Mouse (Mus musculus) brown adipose tissue, adult 24 weeks (tissue): Measurements from ENCODE around the gene BC030870. TPM values are rescaled to one million over a fixed set of nuclear protein-coding genes. Genes with fewer than 3 reads are reported as not detected.
"Not testable (repeated sequence)": the region's sequence is repeated elsewhere in the genome, so short reads cannot be mapped to it uniquely, and the experiment has no call there.

Experiments used
- H3K27ac ChIP-seq: fragments of 200-500 bp; replicated peaks from 2 replicates; pipeline ENCODE4 v1.5.1; 2012; ENCODE audit warnings: low read depth, mild to moderate bottlenecking, low read length
- H3K4me1 ChIP-seq: fragments of 200-500 bp; 2 replicates; pipeline ENCODE4 v1.6.1; 2012; ENCODE audit warnings: low read length, mixed read lengths; ENCODE audit not compliant: control insufficient read depth, insufficient read depth, insufficient read length
- H3K4me3 ChIP-seq: fragments of 200-500 bp; 2 replicates; pipeline ENCODE4 v1.5.1; 2012; ENCODE audit warnings: low read depth, mild to moderate bottlenecking, low read length, moderate library complexity; ENCODE audit not compliant: insufficient read depth
- polyA plus RNA-seq: library from polyadenylated mRNA; stranded (reverse); fragments of >200 nt; gene quantifications from 2 replicates; pipeline ENCODE4 v1.2.4, GENCODE M21; 2012; ENCODE audit not compliant: missing spikeins, insufficient read depth, insufficient read length

BC030870 gene
- not detected in 2 replicates for polyA plus RNA-seq

DNA sequence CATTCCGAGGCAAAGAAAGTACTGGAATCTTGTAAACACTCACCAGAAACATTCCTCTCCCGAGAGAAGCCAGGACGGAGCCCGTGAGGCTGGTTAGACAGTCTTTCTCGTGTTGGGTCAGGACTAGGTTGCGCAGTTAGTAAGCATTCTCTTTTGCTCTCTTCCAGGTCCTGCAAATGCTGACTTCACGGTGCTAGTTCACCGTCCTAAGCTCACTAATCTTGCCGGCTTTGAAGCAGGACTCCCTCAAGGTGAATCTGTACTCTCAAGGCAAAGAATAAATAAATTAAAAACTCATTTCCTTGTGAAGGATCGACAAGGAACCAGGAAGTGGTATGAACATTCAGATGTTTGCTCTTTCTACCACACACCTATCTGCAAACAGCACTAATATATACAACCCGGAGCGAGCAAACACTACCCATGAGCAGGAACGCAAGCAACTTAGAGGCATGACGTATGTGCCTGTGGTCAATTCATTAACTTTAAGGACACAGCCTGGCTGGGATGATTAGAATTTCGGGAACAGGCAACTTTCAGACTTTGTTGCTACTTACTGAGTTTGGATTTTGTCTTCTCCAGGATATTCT is at the start of gene BC030870:
BC030870 (minus strand) TSS at position 365 of the 590 bp plus-strand sequence.
- Histone ChIP-seq H3K4me3 (no peak within 1 kb of the TSS), H3K27ac (no peak within 1 kb of the TSS), H3K4me1 (no peaks in the 10 kb centered on the region)

DNA sequence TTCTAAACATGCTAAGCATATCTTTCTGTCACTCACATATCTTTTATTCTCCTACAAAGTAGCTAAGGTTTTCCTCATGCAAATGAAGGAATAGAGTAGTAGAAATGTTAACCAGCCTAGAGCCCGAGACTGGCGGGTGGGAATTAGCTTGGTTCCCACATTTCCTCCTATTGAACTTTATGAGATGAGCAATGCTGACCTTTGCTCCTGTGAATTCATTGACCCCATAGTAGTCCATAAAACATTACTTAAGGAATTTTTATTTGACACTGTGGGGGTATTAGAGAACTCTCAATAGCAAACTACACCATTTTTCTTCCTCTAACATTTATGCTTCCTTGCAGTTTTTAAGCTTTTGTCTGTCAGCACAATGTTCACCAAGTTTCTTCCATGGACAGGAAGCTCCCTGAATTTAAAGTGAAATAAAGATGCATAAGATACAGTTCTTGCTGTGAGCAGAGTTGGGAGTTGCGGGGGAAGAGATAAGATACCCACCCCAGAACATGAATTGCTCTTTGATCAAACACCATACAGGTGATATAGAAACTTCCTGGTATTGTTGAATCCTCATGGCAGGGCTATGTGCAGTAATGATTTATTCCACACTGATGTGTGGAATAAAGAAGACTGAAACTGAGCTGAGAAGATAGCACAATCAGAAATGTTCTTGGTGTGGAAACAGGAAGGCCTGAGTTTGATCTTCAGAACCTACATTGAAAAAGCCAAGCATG is 45.5 kb upstream of the BC030870 start:
- H3K4me1 ChIP-seq: no peaks in the 10 kb centered on the region
- no peak overlapping the region for H3K4me3 ChIP-seq
- H3K27ac ChIP-seq: no peak overlapping the region

GRCm38 (mm10) chr8:65169184-65169583 is 39.8 kb upstream of the BC030870 start:
- no peaks in the 10 kb centered on the region for H3K4me1 ChIP-seq
- H3K27ac ChIP-seq: no peak overlapping the region
- H3K4me3 ChIP-seq: no peak overlapping the region

DNA sequence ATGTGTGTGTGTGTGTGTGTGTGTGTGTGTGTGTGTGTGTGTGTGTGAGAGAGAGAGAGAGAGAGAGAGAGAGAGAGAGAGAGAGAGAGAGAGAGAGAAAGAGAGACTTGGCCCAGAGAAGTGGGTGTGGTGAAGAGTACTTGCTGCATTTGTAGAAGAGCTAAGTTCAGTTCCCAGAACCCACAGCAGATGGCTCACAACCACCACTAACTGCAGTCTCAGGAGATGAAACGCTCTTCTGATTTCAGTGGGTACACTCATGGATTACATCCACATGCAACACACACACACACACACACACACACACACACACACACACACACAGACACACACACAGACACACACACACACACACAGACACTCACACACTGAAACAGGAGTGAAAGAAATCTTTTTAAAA is 31.3 kb upstream of the BC030870 start:
- not testable (repeated sequence) for H3K4me3 ChIP-seq, H3K4me1 ChIP-seq, H3K27ac ChIP-seq

- Histone ChIP-seq H3K4me1 (no peaks in the 10 kb centered on the region), H3K4me3 (no peak overlapping the region), H3K27ac (no peak overlapping the region)
Observed at GRCm38 (mm10) chr8:65159096-65159748, 29.9 kb upstream of the BC030870 start.

DNA sequence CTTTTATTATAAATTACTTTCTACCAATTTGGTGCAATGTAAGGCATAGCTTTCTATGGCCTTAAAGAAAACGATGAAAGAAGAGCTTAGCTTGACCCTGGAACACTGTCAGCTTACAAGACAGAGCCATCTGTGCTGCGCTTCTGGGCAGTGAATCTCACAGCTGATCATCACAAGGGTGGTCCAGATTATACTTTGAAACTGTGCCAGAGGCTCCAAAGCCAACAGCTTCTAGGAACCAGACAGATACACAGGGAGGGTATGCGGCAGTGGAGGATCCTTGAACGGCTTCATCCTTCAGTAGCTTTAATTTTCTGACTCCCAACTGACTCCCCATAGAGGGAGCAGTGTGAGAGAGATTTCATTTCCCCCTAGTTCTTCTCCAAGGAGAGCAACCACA is 28.5 kb upstream of the BC030870 start:
- Histone ChIP-seq H3K4me3 (no peak overlapping the region), H3K27ac (no peak overlapping the region), H3K4me1 (no peaks in the 10 kb centered on the region)

DNA sequence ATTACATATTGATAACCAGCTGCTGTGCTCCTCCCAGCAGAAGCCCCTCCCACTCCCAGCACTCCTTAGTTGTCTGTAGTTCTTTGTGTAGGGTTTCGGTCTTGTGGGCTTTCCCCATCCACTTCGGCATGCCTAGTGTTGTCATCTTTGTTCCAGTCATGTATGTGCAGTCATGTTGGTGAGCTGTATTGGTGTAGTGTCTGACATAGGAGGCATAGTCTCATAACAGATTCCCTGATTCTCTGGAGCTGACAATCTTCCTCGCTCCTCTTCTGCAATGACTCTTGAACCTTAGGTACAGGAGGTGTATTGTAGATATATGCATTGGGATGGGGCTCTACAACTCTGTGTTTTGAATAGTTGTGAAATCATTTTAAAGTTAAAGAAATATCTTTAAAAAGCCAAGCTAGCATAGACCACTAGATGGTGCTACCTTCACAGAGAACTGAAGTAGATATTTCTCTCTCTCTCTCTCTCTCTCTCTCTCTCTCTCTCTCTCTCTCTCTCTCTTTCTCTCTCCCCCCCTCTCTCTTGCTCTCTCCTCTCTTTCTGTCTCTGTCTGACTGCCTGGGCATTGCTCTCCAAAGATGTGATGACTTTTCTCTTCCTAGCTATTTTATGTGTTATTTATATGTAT is 9.6 kb upstream of the BC030870 start:
- no peak overlapping the region for H3K4me3 ChIP-seq
- H3K27ac ChIP-seq: no peak overlapping the region
- H3K4me1 ChIP-seq: no peaks in the 10 kb centered on the region

GRCm38 (mm10) chr8:65126454-65126853 is 2.9 kb downstream of the BC030870 start:
- Histone ChIP-seq H3K4me3 (no peak overlapping the region), H3K4me1 (no peaks in the 10 kb centered on the region), H3K27ac (no peak overlapping the region)

GRCm38 (mm10) chr8:65126014-65126413 is 3.3 kb downstream of the BC030870 start:
- H3K4me3 ChIP-seq: no peak overlapping the region
- no peaks in the 10 kb centered on the region for H3K4me1 ChIP-seq
- no peak overlapping the region for H3K27ac ChIP-seq

DNA sequence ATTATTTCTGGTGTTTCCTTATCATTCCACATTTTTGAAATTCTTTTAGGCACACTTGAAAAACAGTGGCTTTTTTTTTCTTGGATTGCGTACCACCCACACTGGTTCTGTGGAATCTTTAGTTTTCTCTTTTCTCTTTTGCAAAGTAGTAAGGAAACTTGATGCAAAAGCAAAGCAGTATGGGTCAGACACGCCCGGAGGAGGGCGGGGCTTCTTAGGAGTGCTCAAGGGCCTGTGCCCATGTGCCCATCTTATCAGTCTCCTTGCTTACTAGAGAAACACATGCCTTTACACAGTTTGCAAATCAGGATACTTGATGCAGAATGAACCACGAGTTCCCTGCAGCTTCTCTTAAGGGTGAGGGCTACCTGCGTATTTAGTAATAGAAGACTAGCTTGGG is 17.3 kb downstream of the BC030870 start:
- no peak overlapping the region for H3K4me3 ChIP-seq
- H3K4me1 ChIP-seq: no peaks in the 10 kb centered on the region
- H3K27ac ChIP-seq: no peak overlapping the region

DNA sequence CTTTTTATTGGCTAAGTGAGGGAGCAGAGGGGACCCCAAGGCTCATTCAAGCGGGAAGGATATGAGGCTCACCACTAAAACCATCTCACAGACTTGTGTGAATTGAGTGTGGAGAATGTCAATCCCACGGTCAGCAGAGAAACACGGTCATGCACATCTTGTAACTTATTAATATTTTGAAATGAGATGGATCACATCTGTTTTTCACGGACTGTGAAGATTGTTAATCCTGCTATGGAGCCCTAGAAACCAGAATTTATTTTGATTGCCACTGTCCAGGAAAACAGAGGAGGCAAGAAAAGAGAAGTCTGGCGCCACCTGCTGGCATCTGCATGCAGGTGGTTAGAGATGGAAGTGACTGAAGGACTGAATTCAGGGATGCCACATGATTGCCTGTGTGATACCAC is 19.1 kb downstream of the BC030870 start:
- Histone ChIP-seq H3K27ac (no peak overlapping the region), H3K4me3 (no peak overlapping the region), H3K4me1 (no peaks in the 10 kb centered on the region)

DNA sequence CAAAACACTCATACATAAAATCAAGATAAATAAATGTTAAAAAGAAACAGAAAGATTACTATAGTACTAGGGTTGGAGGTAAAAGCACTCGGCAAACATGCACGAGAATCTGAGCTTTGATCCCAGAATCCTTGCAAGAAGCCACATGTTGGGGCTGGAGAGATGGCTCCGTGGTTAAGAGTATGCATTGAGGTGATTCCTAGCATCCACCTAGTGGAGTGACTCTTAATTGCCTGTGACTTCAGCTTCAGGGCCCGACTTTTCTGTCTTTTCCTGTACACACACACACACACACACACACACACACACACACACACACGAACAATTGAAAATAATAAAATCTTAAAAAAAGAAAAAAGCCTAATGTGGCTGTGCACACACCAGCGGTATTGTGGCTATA is 20.4 kb downstream of the BC030870 start:
- H3K27ac ChIP-seq: no peak overlapping the region
- no peak overlapping the region for H3K4me3 ChIP-seq
- no peaks in the 10 kb centered on the region for H3K4me1 ChIP-seq

GRCm38 (mm10) chr8:65107936-65108718 is 21.2 kb downstream of the BC030870 start:
- Histone ChIP-seq H3K4me3 (no peak overlapping the region), H3K4me1 (no peaks in the 10 kb centered on the region), H3K27ac (no peak overlapping the region)

GRCm38 (mm10) chr8:65104041-65104440 is 25.3 kb downstream of the BC030870 start:
- no peaks in the 10 kb centered on the region for H3K4me1 ChIP-seq
- no peak overlapping the region for H3K4me3 ChIP-seq
- H3K27ac ChIP-seq: no peak overlapping the region

- H3K27ac ChIP-seq: no peak overlapping the region
- H3K4me1 ChIP-seq: no peaks in the 10 kb centered on the region
- no peak overlapping the region for H3K4me3 ChIP-seq
Observed at GRCm38 (mm10) chr8:65103632-65104031, 25.7 kb downstream of the BC030870 start.
